Mouse (Mus musculus): ENCODE results near the gene Rnf225. TPM values are rescaled to one million over a fixed set of nuclear protein-coding genes. Genes with fewer than 3 reads are reported as not detected.

Rnf225 gene
- polyA plus RNA-seq, 1 experiment from 2014 or later = 0.29 TPM

- Histone ChIP-seq H3K27me3 (ENCODE audit: insufficient read depth, low read length) (no peaks in the 10 kb centered on the region), H3K4me2 (ENCODE audit: low read length) (no peak overlapping the region), H3K27ac (no peak overlapping the region), H3K4me1 (replicated peaks; ENCODE audit: insufficient read depth, low read length) (no peaks in the 10 kb centered on the region), H3K9ac (ENCODE audit: low read depth, low read length) (no peak overlapping the region), H3K4me3 (replicated peaks; ENCODE audit: low read depth, low read length) (no peak overlapping the region), H3K36me3 (ENCODE audit: insufficient read depth, low read length) (no peaks in the 10 kb centered on the region), H3K9me3 (replicated peaks; ENCODE audit: low read length) (no peaks in the 10 kb centered on the region)
- ATAC-seq (replicated peaks; ENCODE audit: low FRiP score, low read depth) (no peak), DNase-seq (ENCODE audit: low spot score) (no peak)
- no peak for TF ChIP-seq CTCF (IDR thresholded peaks at IDR 0.05; ENCODE audit: low read depth)
- WGBS = 83% methylated on average over 4 of the region's 4 CpGs
Measured at GRCm38 (mm10) chr7:12940599-12940998, 13.4 kb downstream of the Rnf225 start.

- peak; percentile 13 for DNase-seq (ENCODE audit: low spot score)
- H3K4me1 ChIP-seq (replicated peaks; ENCODE audit: insufficient read depth, low read length) = no peaks in the 10 kb centered on the region
Measured at GRCm38 (mm10) chr7:12943488-12943887, 16.3 kb downstream of the Rnf225 start.

DNA sequence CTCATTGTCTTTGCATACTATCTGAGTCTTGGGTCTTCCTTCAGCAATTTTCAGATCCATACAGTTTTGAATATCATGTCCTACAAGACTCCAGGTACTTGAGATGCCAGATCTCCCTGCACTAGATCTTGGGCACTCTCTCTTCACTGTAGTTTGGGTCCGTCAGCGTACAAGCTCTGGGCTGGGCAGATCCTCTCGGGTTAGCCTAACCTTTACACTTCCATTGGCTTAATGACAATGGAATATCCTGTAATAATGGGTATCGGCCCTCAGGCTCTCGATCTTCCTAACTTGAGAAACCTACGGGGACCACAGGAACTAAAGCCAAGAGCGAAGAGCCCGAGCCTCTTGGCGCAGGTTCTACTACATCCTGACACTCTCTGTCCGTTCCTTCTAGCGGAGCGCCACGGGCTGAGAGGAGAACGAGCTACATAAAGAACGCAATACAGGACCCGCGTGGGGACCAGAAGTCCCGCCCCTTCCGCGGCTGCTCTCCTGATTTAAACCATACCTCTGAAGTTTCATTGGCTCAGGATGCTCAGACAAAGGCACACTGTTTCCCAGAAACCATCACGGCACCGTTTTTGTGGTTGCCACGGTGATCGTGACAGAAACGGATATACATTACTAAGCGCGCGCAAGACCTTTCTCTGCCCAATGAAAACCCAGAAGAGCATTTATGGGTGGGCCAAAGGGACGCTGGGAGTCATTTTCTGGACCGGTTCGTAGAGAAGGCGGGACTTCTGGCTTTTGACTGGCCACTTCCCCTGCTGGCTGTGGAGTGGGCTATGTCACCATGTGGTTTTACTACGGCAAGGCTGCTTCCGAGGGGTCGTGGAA, 22.0 kb downstream of the Rnf225 start:
- H3K9ac ChIP-seq (ENCODE audit: low read depth, low read length) = peak overlapping the region; percentile 60
- DNase-seq (ENCODE audit: low spot score) (peak; percentile 99), ATAC-seq (replicated peaks; ENCODE audit: low FRiP score, low read depth) (peak; percentile 98)
- H3K27me3 ChIP-seq (ENCODE audit: insufficient read depth, low read length) = no peaks in the 10 kb centered on the region
- no peaks in the 10 kb centered on the region for H3K4me1 ChIP-seq (replicated peaks; ENCODE audit: insufficient read depth, low read length)
- H3K27ac ChIP-seq = peak overlapping the region; percentile 74
- H3K4me2 ChIP-seq (ENCODE audit: low read length) = peak overlapping the region; percentile 70
- no peaks in the 10 kb centered on the region for H3K36me3 ChIP-seq (ENCODE audit: insufficient read depth, low read length)
- no peak for TF ChIP-seq CTCF (IDR thresholded peaks at IDR 0.05; ENCODE audit: low read depth)
- WGBS = 6% methylated on average over 35 of the region's 35 CpGs
- peak overlapping the region; percentile 42 for H3K4me3 ChIP-seq (replicated peaks; ENCODE audit: low read depth, low read length)
- no peaks in the 10 kb centered on the region for H3K9me3 ChIP-seq (replicated peaks; ENCODE audit: low read length)

More at GRCm38 (mm10) chr7:12943488-12943887, 16.3 kb downstream of the Rnf225 start:
- ATAC-seq (replicated peaks; ENCODE audit: low FRiP score, low read depth) = no peak
- Histone ChIP-seq H3K27me3 (ENCODE audit: insufficient read depth, low read length) (no peaks in the 10 kb centered on the region), H3K9ac (ENCODE audit: low read depth, low read length) (no peak overlapping the region), H3K9me3 (replicated peaks; ENCODE audit: low read length) (no peaks in the 10 kb centered on the region), H3K36me3 (ENCODE audit: insufficient read depth, low read length) (no peaks in the 10 kb centered on the region), H3K4me3 (replicated peaks; ENCODE audit: low read depth, low read length) (no peak overlapping the region), H3K4me2 (ENCODE audit: low read length) (no peak overlapping the region), H3K27ac (no peak overlapping the region)
- peak; percentile 57 for TF ChIP-seq CTCF (IDR thresholded peaks at IDR 0.05; ENCODE audit: low read depth)

GRCm38 (mm10) chr7:12949872-12950229, 22.6 kb downstream of the Rnf225 start:
- no peaks in the 10 kb centered on the region for H3K9me3 ChIP-seq (replicated peaks; ENCODE audit: low read length)
- H3K4me1 ChIP-seq (replicated peaks; ENCODE audit: insufficient read depth, low read length) = no peaks in the 10 kb centered on the region
- peak overlapping the region; percentile 69 for H3K27ac ChIP-seq
- no peak for TF ChIP-seq CTCF (IDR thresholded peaks at IDR 0.05; ENCODE audit: low read depth)
- peak; percentile 63 for ATAC-seq (replicated peaks; ENCODE audit: low FRiP score, low read depth)
- H3K4me2 ChIP-seq (ENCODE audit: low read length) = peak overlapping the region; percentile 70
- H3K27me3 ChIP-seq (ENCODE audit: insufficient read depth, low read length) = no peaks in the 10 kb centered on the region
- no peak for DNase-seq (ENCODE audit: low spot score)
- H3K9ac ChIP-seq (ENCODE audit: low read depth, low read length) = peak overlapping the region; percentile 60
- H3K36me3 ChIP-seq (ENCODE audit: insufficient read depth, low read length) = no peaks in the 10 kb centered on the region
- 4% methylated on average over 16 of the region's 16 CpGs for WGBS
- H3K4me3 ChIP-seq (replicated peaks; ENCODE audit: low read depth, low read length) = peak overlapping the region; percentile 42

- no peaks in the 10 kb centered on the region for H3K4me1 ChIP-seq (replicated peaks; ENCODE audit: insufficient read depth, low read length)
- DNase-seq (ENCODE audit: low spot score) (peak; percentile 14), ATAC-seq (replicated peaks; ENCODE audit: low FRiP score, low read depth) (no peak; the same call in 1 of the 2 replicates)
- H3K27ac ChIP-seq = no peak overlapping the region
- no peak overlapping the region for H3K9ac ChIP-seq (ENCODE audit: low read depth, low read length)
- no peaks in the 10 kb centered on the region for H3K36me3 ChIP-seq (ENCODE audit: insufficient read depth, low read length)
- no peak overlapping the region for H3K4me3 ChIP-seq (replicated peaks; ENCODE audit: low read depth, low read length)
- 43% methylated on average over 3 of the region's 3 CpGs for WGBS
- no peaks in the 10 kb centered on the region for H3K9me3 ChIP-seq (replicated peaks; ENCODE audit: low read length)
- H3K4me2 ChIP-seq (ENCODE audit: low read length) = no peak overlapping the region
- no peaks in the 10 kb centered on the region for H3K27me3 ChIP-seq (ENCODE audit: insufficient read depth, low read length)
- peak; percentile 47 for TF ChIP-seq CTCF (IDR thresholded peaks at IDR 0.05; ENCODE audit: low read depth)
Measured at GRCm38 (mm10) chr7:12954896-12955295, 27.7 kb downstream of the Rnf225 start.

GRCm38 (mm10) chr7:12957511-12957910, 30.3 kb downstream of the Rnf225 start:
- H3K27ac ChIP-seq = no peak overlapping the region
- no peak overlapping the region for H3K4me3 ChIP-seq (replicated peaks; ENCODE audit: low read depth, low read length)
- 66% methylated on average over 5 of the region's 5 CpGs for WGBS
- no peaks in the 10 kb centered on the region for H3K27me3 ChIP-seq (ENCODE audit: insufficient read depth, low read length)
- DNase-seq (ENCODE audit: low spot score) (no peak), ATAC-seq (replicated peaks; ENCODE audit: low FRiP score, low read depth) (no peak)
- H3K4me1 ChIP-seq (replicated peaks; ENCODE audit: insufficient read depth, low read length) = peaks cover 4% of the 10 kb centered on the region; the same call in 1 of the 2 replicates
- no peak overlapping the region for H3K4me2 ChIP-seq (ENCODE audit: low read length)
- no peaks in the 10 kb centered on the region for H3K9me3 ChIP-seq (replicated peaks; ENCODE audit: low read length)
- no peaks in the 10 kb centered on the region for H3K36me3 ChIP-seq (ENCODE audit: insufficient read depth, low read length)
- H3K9ac ChIP-seq (ENCODE audit: low read depth, low read length) = no peak overlapping the region
- TF ChIP-seq CTCF (IDR thresholded peaks at IDR 0.05; ENCODE audit: low read depth) = no peak
